Mouse (Mus musculus): ENCODE measurements around the gene Phpt1. TPM values are rescaled to one million over a fixed set of nuclear protein-coding genes. Genes with fewer than 3 reads are reported as not detected.

The Phpt1 gene
- polyA plus RNA-seq, 1 experiment from 2014 or later = 161 TPM

Other genes starting within 250 kb of the Phpt1 start
- gene Man1b1, start 242.9 kb downstream of the Phpt1 start, polyA plus RNA-seq (2014; fragmentation: Nextera tagmentation; extraction: Ambion mirVana) = 86.7 and 133 TPM in 2 replicates
- 13.4 and 21.3 TPM in 2 replicates for gene Dpp7, start 218.9 kb downstream of the Phpt1 start, polyA plus RNA-seq (2014; fragmentation: Nextera tagmentation; extraction: Ambion mirVana)
- gene Uap1l1, start 209.5 kb downstream of the Phpt1 start, polyA plus RNA-seq (2014; fragmentation: Nextera tagmentation; extraction: Ambion mirVana) = 4.1 and 6.5 TPM in 2 replicates
- 41.0 and 45.2 TPM in 2 replicates for gene Sapcd2, start 202.9 kb downstream of the Phpt1 start, polyA plus RNA-seq (2014; fragmentation: Nextera tagmentation; extraction: Ambion mirVana)
- gene Entpd2, start 179.3 kb downstream of the Phpt1 start, polyA plus RNA-seq (2014; fragmentation: Nextera tagmentation; extraction: Ambion mirVana) = 0.21 TPM in 1 of 2 replicates, not detected in the other
- gene Npdc1, start 175.9 kb downstream of the Phpt1 start, polyA plus RNA-seq (2014; fragmentation: Nextera tagmentation; extraction: Ambion mirVana) = 123 and 151 TPM in 2 replicates
- 0.11 TPM in 1 of 2 replicates, not detected in the other for gene Fut7, start 152.0 kb downstream of the Phpt1 start, polyA plus RNA-seq (2014; fragmentation: Nextera tagmentation; extraction: Ambion mirVana)
- 3.5 and 3.7 TPM in 2 replicates for gene Abca2, start 146.5 kb downstream of the Phpt1 start, polyA plus RNA-seq (2014; fragmentation: Nextera tagmentation; extraction: Ambion mirVana)
- gene Clic3, start 118.4 kb downstream of the Phpt1 start, polyA plus RNA-seq (2014; fragmentation: Nextera tagmentation; extraction: Ambion mirVana) = 0.57 TPM in 1 of 2 replicates, not detected in the other
- 27.6 and 28.0 TPM in 2 replicates for gene Paxx, start 114.1 kb downstream of the Phpt1 start, polyA plus RNA-seq (2014; fragmentation: Nextera tagmentation; extraction: Ambion mirVana)
- gene Ptgds, start 105.2 kb downstream of the Phpt1 start, polyA plus RNA-seq (2014; fragmentation: Nextera tagmentation; extraction: Ambion mirVana) = 0.39 and 0.64 TPM in 2 replicates
- not detected in 2 replicates for gene Lcn12, start 81.3 kb downstream of the Phpt1 start, polyA plus RNA-seq (2014; fragmentation: Nextera tagmentation; extraction: Ambion mirVana)
- 64.2 and 75.3 TPM in 2 replicates for gene Fbxw5, start 74.5 kb downstream of the Phpt1 start, polyA plus RNA-seq (2014; fragmentation: Nextera tagmentation; extraction: Ambion mirVana)
- gene C8g, start 73.5 kb downstream of the Phpt1 start, polyA plus RNA-seq (2014; fragmentation: Nextera tagmentation; extraction: Ambion mirVana) = 4.0 and 6.1 TPM in 2 replicates
- 25.3 and 32.3 TPM in 2 replicates for gene Traf2, start 28.3 kb downstream of the Phpt1 start, polyA plus RNA-seq (2014; fragmentation: Nextera tagmentation; extraction: Ambion mirVana)
- 380 and 436 TPM in 2 replicates for gene Edf1, start 17.4 kb downstream of the Phpt1 start, polyA plus RNA-seq (2014; fragmentation: Nextera tagmentation; extraction: Ambion mirVana)
- gene Mamdc4, start 379 bp downstream of the Phpt1 start, polyA plus RNA-seq (2014; fragmentation: Nextera tagmentation; extraction: Ambion mirVana) = 3.0 and 4.2 TPM in 2 replicates
- 0.38 and 0.59 TPM in 2 replicates for gene Ajm1, start 6.5 kb upstream of the Phpt1 start, polyA plus RNA-seq (2014; fragmentation: Nextera tagmentation; extraction: Ambion mirVana)
- 53.3 and 55.3 TPM in 2 replicates for gene Rabl6, start 33.3 kb upstream of the Phpt1 start, polyA plus RNA-seq (2014; fragmentation: Nextera tagmentation; extraction: Ambion mirVana)
- gene Ccdc183, start 42.5 kb upstream of the Phpt1 start, polyA plus RNA-seq (2014; fragmentation: Nextera tagmentation; extraction: Ambion mirVana) = 0.14 and 0.22 TPM in 2 replicates
- gene Tmem141, start 46.8 kb upstream of the Phpt1 start, polyA plus RNA-seq (2014; fragmentation: Nextera tagmentation; extraction: Ambion mirVana) = 17.6 and 18.0 TPM in 2 replicates
- 0.57 and 0.82 TPM in 2 replicates for gene Fcna, start 52.8 kb upstream of the Phpt1 start, polyA plus RNA-seq (2014; fragmentation: Nextera tagmentation; extraction: Ambion mirVana)
- gene Lcn8, start 77.9 kb upstream of the Phpt1 start, polyA plus RNA-seq (2014; fragmentation: Nextera tagmentation; extraction: Ambion mirVana) = not detected in 2 replicates
- not detected in 2 replicates for gene Lcn5, start 82.7 kb upstream of the Phpt1 start, polyA plus RNA-seq (2014; fragmentation: Nextera tagmentation; extraction: Ambion mirVana)
- gene Lcn6, start 101.6 kb upstream of the Phpt1 start, polyA plus RNA-seq (2014; fragmentation: Nextera tagmentation; extraction: Ambion mirVana) = not detected in 2 replicates
- gene Lcn10, start 107.5 kb upstream of the Phpt1 start, polyA plus RNA-seq (2014; fragmentation: Nextera tagmentation; extraction: Ambion mirVana) = 0.20 TPM in 1 of 2 replicates, not detected in the other
- gene Obp2a, start 124.8 kb upstream of the Phpt1 start, polyA plus RNA-seq (2014; fragmentation: Nextera tagmentation; extraction: Ambion mirVana) = not detected in 2 replicates
- 65.1 and 71.6 TPM in 2 replicates for gene Bmyc, start 131.5 kb upstream of the Phpt1 start, polyA plus RNA-seq (2014; fragmentation: Nextera tagmentation; extraction: Ambion mirVana)
- not detected in 2 replicates for gene Obp2b, start 161.8 kb upstream of the Phpt1 start, polyA plus RNA-seq (2014; fragmentation: Nextera tagmentation; extraction: Ambion mirVana)
- not detected in 2 replicates for gene Lcn3, start 190.3 kb upstream of the Phpt1 start, polyA plus RNA-seq (2014; fragmentation: Nextera tagmentation; extraction: Ambion mirVana)
- not detected in 2 replicates for gene Lcn11, start 201.8 kb upstream of the Phpt1 start, polyA plus RNA-seq (2014; fragmentation: Nextera tagmentation; extraction: Ambion mirVana)
- gene Gm13539, start 207.0 kb upstream of the Phpt1 start, polyA plus RNA-seq (2014; fragmentation: Nextera tagmentation; extraction: Ambion mirVana) = not detected in 2 replicates
- not detected in 2 replicates for gene Glt6d1, start 240.6 kb upstream of the Phpt1 start, polyA plus RNA-seq (2014; fragmentation: Nextera tagmentation; extraction: Ambion mirVana)
- not detected in 2 replicates for gene Lcn9, start 247.9 kb upstream of the Phpt1 start, polyA plus RNA-seq (2014; fragmentation: Nextera tagmentation; extraction: Ambion mirVana)